Mouse (Mus musculus): ENCODE measurements around the gene Phf13.

DNA sequence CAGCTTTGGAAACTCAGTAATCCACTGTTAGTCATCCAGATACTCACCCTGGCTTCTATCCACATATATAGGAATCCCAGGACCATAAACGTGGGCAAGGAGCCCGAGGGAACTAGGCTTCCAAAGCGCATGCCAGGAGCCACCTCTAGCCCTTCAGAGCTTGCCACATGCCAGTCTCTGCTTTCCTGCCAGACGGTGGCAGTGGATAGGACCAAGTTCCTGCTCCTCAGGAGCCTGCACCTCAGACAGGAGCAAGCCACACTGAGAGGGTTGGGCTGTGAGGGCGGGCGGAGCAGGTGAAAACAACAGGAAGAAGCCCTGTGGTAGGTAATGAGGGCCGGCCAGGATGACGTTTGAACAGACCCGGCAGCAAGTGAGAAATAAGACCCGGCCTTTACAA is 10.2 kb downstream of the Phf13 start:
- TF ChIP-seq CTCF (IDR thresholded peaks at IDR 0.05; ENCODE audit: low read depth, low read length) (no peak), GATA2 (IDR thresholded peaks at IDR 0.05; ENCODE audit: borderline replicate concordance, low read depth, low read length) (no peak)
